Mouse (Mus musculus) megakaryocyte, embryonic 14.5 days (primary cell): ENCODE data around the gene Dnah7c.

Experiments used
- FLI1 ChIP-seq: IDR thresholded peaks from 2 replicates; pipeline ENCODE4 v1.6.1; 2012; ENCODE audit warnings: low read length, inconsistent platforms, mixed read lengths
- GATA1 ChIP-seq: IDR thresholded peaks from 3 replicates; pipeline ENCODE4 v1.6.1; 2012; ENCODE audit warnings: mixed read lengths, low read length, inconsistent platforms, borderline replicate concordance

DNA sequence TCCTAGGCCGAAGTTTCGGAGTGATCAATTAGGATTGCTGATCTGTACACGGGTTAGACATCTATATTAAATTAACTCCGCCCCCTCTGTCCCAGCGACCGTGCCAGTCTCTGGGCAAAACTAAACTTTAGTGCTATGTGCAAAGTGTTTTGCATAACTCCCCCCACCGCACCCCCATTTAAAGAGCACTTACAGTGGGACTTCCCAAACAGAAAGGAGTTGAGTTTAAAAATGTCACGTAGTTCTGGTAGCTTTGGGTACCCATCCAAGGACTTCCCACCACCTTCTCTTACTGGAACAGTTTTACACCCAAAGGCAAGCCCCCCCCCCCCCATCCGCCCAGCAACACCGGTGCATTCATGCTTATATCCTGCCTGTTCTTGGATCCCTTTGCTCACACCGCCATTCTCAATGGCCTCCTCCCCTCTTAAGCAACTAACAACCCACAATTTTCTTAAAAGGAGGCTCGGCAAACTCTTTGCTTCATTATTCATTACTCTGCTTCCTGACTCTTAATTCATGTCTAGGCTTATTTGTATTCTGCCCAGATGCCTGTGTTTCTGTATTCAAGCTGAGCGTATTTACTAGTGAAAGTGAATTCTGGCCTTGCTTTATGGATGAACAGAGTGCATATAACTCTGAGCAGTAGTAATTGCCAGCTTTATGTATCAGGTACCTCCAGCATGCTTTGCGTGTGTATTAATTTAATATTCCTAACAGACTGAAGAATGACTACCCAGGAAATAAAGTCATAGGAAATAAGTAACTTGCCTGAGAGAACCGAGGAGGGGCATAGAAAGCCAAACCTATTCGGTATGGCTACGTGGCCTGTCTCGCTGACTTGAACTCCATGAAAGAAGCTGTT lies 428.9 kb downstream of the Dnah7c start:
- TF ChIP-seq GATA1 (no peak), FLI1 (no peak)
